Mouse (Mus musculus): ENCODE results near the gene Adipoq. TPM values are rescaled to one million over a fixed set of nuclear protein-coding genes. Genes with fewer than 3 reads are reported as not detected.
"Not testable (repeated sequence)": the region's sequence is repeated elsewhere in the genome, so short reads cannot be mapped to it uniquely, and the experiment has no call there.

Gene Adipoq
- total RNA-seq (2021): 1 to 10 TPM in 1 of 2 experiments, under 1 TPM in 1; 0.87 to 8.6 TPM
- long read RNA-seq, experiment 1, transcript Adipoq-201 (3 exons, 1,292 nt): major isoform, 5 of 5 reads
- long read RNA-seq, experiment 1, partial matches to known transcripts: 0 of 5 reads
- long read RNA-seq, experiment 1, other reads (novel, unspliced or antisense): 0 of 5 reads
- long read RNA-seq, experiment 2: 0 reads

DNA sequence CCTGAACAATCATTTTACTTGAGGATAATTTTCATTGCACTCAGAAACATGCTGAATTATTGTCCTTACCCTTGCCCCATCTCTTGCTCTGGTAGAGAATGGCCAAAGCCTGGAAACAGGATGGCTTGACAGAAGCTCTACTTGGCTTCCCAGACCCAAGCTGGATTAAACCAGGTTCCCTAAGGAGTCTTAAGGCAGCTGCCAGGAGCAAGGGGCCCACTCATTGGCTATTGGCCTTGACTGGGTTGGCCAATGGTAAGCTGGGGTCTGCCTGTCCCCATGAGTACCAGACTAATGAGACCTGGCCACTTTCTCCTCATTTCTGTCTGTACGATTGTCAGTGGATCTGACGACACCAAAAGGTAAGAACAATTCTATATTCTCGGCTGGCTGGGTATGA lies at the start of gene Adipoq:
Adipoq (plus strand) TSS at position 257 of the 400 bp plus-strand sequence.
- Histone ChIP-seq H3K4me3 (no peak within 1 kb of the TSS), H3K27ac (no peak within 1 kb of the TSS)
- no peak for TF ChIP-seq CTCF (IDR thresholded peaks at IDR 0.05)
- no peak for DNase-seq
- intact Hi-C loops (cut with DNase I): no loop called here

DNA sequence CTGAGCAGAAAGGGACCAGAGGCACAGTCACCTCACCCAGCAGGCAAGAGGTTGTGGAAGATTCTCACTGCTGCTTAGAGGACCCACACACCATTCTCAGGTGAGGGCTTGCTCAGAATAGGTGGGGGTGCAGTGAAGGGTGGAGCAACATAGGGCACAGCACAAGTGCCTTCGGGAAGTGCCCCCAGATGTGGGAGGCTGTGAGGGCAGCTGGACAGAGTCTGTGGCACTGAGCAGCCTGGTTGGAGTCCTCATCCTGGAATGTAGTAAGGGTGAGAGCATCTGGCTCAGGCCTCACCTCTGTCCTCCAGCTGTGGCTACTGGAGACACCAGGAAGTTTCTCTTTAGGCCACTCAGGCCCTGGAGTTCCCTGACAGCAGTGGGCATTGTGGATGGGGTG lies 49.5 kb upstream of the Adipoq start:
- H3K27ac ChIP-seq; intact Hi-C loops (cut with DNase I); H3K4me3 ChIP-seq; DNase-seq: not testable (repeated sequence)

DNA sequence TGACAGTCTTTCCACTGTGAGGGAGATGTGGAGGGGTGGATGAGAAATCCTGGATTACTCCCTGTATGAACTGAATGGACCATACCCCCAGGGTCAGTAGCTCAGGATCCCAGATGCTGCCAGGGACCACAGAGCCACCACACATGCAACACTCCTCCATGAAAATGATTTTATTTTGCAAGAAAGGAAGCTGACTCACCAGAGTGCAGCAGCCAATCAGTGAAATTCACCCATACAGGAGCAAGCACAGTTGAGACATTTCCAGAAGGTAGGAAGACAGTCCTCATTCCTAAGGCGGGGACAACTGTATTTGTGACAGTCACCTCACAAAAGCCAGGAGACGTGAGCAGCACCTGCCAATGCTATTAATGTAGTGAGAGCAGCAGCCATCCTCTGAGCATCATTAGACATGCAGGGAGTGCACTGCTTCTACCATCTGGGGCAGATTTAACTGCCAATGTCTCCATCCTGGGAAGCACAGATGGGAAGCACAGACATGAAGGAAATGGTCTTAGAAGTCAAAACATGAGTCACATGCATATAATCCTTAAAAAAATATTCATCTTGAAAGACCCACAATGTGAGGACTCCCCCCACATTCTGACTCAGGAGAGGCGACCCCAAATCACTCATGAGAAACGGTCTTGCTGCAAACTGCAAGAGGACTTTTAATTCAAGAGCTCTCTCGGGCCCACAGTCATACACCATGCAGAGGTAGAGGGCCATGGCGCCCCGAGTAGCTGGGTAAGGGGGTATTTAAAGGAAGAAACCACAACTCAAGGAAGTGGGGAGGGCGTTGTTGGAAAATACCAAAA lies 48.8 kb upstream of the Adipoq start:
- DNase-seq; intact Hi-C loops (cut with DNase I); H3K4me3 ChIP-seq; H3K27ac ChIP-seq: not testable (repeated sequence)

DNA sequence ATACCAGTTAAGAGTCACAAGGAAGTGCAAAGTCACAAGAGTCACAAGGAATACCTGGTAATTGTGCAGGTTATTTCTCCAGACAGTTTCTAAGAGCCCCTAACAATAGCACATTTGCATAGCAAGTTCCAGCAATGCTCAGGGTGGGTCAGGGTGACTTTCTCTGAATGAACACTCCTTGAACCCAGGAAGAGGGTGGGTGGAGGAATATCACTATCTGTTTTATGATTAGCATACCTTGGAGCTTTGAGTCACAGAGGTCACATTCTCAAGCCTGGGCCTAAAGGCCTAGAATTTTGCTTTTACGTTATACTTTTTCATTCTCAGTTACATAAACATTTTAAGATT lies 48.3 kb upstream of the Adipoq start:
- H3K27ac ChIP-seq; H3K4me3 ChIP-seq; intact Hi-C loops (cut with DNase I); DNase-seq: not testable (repeated sequence)

DNA sequence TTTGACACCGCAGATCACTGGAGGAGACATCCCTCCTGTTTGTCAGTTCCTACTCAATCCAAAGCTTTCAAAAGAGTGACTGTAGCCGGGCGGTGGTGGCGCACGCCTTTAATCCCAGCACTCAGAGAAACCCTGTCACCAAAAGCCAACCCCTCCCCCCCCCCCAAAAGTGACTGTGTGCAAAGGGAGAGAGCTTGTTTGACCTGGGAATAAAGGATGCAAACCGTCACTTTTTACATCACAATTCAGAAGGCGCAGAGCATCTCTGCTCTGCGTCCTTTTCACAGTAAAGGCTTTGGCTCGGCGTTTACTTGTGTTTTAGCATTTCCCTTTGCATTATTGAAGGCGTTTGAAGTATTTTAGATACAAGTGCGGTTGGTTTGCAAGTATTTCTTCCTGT lies 46.7 kb upstream of the Adipoq start:
- TF ChIP-seq CTCF (IDR thresholded peaks at IDR 0.05): no peak
- no peak overlapping the region for H3K27ac ChIP-seq
- no peak for DNase-seq

DNA sequence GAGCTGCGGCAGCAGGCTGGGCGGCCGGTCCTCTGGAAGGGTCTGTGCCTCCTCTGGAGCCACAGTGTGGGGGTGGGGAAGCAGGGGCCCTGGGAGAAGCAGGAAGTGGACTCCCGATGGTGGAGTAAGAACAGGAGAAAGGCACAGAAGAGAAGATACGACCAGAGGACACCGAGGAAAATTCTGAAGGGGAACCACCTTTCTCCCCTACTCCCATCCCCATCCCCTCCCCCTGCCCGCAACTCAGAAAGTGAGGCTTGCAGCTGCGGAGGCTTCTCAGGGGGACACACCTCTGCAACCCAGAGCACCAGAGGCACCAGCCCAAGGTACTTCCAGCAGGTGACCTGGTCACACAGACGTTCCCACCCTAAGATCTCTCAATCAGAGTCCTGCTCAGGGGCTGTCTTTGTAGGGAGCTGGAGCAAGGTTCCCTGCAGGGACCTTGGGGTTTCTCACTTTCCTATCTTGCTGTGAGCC lies 46.2 kb upstream of the Adipoq start:
- DNase-seq: no peak
- H3K27ac ChIP-seq: no peak overlapping the region
- no peak for TF ChIP-seq CTCF (IDR thresholded peaks at IDR 0.05)
- intact Hi-C loops (cut with DNase I): no loop called here
- H3K4me3 ChIP-seq: peak overlapping the region; percentile 43

More for the DNA sequence above, 46.7 kb upstream of the Adipoq start:
- H3K4me3 ChIP-seq: peak overlapping the region; percentile 43
- intact Hi-C loops (cut with DNase I): no loop called here

DNA sequence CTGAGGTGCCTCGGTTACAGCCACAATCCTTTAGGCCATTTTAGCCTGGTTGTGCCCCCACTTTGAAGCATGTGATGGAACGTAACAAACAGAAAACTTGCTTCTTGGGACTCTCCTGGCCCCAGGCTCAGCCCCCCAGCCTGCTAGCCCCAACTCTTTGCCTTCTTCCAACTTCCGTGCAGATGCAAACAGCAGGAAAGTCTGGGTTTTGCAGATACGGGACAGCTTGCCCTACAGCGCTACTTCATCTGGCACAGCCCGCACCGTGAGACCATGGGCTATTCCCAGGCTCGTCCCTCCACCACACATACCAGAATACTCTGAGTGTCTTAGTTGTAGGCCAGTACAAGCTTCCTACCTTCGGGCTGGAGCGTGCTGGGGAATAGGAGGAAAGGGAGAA lies 45.7 kb upstream of the Adipoq start:
- H3K4me3 ChIP-seq: peak overlapping the region; percentile 43; the same call in 1 of the 2 replicates
- no peak for TF ChIP-seq CTCF (IDR thresholded peaks at IDR 0.05)
- intact Hi-C loops (cut with DNase I): no loop called here
- H3K27ac ChIP-seq: no peak overlapping the region
- no peak for DNase-seq

DNA sequence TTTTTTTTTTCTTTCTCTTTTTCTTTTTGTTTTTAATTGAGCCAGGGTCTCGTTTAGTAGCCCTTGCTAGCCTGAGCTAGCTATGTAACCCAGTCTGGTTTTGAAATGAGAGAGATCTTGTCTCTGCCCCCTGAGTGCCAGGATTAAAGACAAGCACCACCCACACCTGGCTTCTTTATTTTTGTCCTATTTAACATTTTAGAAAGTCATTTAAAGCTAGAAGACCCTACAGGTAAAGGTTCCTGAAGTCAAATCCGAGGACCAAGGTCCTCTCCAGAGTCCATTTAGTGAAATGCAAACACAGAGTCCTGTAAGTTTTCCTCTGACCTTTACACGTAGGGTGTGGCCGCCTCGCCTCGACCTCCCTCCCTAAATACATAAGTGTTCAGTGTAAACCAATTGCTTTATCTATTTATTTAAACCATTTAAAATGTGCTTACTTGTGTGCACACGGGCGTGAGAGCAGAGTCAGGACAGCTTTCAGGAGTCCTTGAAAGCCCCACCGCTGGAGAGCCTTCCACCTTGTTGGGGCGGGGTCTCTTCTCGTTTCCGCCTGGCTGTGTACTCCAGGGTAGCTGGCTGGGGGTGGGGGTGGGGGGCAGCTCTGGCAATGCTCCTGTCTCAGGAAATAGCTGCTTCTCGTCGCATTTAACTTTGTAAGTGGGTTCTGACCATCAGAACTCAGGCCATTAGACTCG lies 43.8 kb upstream of the Adipoq start:
- no peak for TF ChIP-seq CTCF (IDR thresholded peaks at IDR 0.05)
- intact Hi-C loops (cut with DNase I): no loop called here
- DNase-seq: no peak
- Histone ChIP-seq H3K4me3 (no peak overlapping the region), H3K27ac (no peak overlapping the region)

DNA sequence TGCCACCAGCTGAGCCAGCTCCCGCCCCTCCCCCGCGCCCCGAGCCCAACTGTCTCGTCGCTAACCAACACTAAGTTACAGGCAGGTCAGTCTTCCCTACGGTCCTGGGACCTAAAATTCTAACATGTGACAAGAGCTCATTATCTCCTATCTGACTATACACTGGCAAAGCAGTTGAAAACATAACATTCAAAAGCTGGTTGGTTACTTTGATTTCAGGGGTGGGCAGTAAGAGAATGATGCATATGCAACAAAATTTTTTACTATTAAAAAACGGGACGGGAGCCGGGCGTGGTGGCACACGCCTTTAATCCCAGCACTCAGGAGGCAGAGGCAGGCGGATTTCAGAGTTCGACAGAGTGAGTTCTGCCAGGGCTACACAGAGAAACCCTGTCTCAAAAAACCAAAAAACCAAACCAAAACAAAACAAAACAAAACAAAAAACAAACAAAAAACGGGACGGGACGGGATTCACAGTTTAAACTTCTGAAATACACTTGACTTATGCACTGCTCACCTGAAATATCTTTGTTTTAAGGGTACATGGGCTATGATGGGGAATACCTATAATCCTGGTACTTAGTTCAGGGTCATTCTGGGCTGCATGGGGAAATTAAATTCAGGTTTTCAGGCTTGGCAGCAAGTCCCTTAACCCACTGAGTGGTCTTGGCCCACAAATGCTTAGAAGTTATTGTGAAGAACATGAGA lies 43.1 kb upstream of the Adipoq start:
- no peak for TF ChIP-seq CTCF (IDR thresholded peaks at IDR 0.05)
- Histone ChIP-seq H3K4me3 (no peak overlapping the region), H3K27ac (no peak overlapping the region)
- intact Hi-C loops (cut with DNase I): no loop called here
- DNase-seq: no peak

DNA sequence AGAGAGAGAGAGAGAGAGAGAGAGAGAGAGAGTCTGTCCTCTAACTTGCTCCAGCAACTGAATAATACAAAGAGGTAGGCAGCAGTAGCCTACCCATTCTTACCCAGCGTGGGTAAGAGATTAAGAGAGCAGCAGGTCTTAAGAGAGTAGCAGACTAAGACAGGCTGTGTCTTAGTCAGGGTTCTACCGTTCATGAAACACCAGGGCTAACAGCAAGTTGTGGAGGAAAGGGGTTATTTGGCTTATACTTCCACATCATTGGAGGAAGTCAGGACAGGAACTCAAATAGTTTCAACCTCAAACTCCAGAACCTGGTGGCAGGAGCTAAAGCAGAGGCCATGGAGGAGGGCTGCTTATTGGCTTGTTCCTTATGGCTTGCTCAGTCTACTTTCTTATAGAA lies 42.5 kb upstream of the Adipoq start:
- Histone ChIP-seq H3K27ac (no peak overlapping the region), H3K4me3 (no peak overlapping the region)
- no peak for TF ChIP-seq CTCF (IDR thresholded peaks at IDR 0.05)
- DNase-seq: no peak
- intact Hi-C loops (cut with DNase I): no loop called here

DNA sequence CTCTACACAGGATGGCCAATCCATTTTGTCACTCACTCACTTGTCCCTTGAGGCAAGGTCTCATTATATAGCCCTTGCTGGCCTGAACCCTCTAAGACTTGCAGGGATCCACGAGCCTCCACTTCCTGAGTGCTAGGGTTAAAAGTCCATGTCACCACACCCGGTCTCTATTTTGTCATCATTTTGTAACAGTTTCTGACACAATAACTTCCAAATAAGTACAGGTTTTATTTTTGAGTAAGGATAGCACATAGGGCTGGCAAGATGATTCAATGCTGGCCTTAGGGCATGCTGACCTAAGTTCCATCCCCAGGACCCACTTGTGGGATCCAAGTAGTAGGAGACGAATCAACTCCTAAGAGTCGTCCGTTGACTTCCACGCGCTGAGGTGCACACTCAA lies 40.2 kb upstream of the Adipoq start:
- no peak for TF ChIP-seq CTCF (IDR thresholded peaks at IDR 0.05)
- no peak for DNase-seq
- H3K27ac ChIP-seq: no peak overlapping the region
- intact Hi-C loops (cut with DNase I): loop anchor here (5.0 kb wide), 1 partner anchor 249 kb away; the partner anchor contains the start of genes Dnajb11 and Tbccd1
- H3K4me3 ChIP-seq: no peak overlapping the region

DNA sequence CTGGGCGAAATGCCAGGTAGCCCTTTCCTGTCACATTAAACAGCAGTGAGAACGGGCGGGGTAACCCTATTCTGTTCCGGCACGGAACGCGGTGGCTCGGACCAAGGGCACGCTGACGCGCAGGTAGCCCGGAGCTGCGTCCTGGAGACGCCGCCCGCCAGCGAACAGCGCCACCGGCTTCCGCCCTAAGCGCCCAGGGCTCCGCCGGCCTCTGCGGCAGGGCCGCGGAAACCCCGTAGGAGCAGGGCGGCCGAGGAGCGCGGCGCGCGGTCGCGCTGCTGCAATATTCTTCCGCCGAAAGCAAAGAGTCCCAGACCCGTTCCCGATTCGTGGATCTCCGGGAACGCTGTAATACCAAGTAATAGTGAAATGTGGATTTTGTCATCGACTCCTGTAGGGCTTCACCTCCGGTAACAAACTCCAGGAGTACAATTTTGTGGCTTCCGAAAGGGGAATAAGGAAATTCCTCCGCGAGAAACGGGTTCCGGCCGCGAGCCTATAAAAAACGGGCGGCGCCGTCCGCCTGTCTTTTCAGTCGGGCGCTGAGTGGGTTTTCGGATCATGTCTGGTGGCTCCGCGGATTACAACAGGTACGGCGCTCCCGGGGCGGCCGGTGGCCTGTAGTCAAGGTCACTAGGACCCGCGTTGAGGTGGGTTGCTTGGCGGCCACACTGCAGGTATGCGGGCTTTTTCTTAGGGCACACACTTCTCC lies 38.9 kb upstream of the Adipoq start, which contains the start of gene Eif4a2:
Eif4a2 (plus strand) TSS at position 214 of the 712 bp plus-strand sequence.
- H3K27ac ChIP-seq: peak within 1 kb of the TSS; percentile 99
- TF ChIP-seq CTCF (IDR thresholded peaks at IDR 0.05): peak; percentile 47
- H3K4me3 ChIP-seq: peak within 1 kb of the TSS; percentile 75
- intact Hi-C loops (cut with DNase I): loop anchor here (1.0 to 5.0 kb wide), 2 partner anchors 21 to 250 kb away; partner anchors contain the start of genes Dnajb11 and Tbccd1
- DNase-seq: peak; percentile 97
